Mouse (Mus musculus): ENCODE results near the gene Ggt6.

Gene Ggt6

DNA sequence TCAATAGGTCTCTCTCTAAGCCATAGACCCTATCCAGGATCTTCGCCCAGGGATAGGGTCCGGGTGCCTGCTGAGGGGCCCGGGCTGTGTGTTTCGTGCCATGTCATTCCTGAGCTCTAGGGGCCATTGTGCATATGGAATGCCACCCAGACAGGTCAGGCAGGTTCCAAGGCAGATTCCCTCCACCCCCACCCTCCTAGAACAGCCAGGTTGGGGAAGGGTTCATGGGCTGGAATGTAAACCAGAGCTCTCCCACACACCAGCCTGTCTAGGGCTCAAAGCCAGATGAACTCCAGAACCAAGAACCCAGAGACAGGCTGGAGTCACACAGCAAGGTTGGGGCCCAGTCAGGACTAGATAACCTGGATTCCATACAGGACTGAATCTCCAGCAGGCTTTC, 38.2 kb downstream of the Ggt6 start:
- no peak for DNase-seq (ENCODE audit: low read depth, low spot score)

DNA sequence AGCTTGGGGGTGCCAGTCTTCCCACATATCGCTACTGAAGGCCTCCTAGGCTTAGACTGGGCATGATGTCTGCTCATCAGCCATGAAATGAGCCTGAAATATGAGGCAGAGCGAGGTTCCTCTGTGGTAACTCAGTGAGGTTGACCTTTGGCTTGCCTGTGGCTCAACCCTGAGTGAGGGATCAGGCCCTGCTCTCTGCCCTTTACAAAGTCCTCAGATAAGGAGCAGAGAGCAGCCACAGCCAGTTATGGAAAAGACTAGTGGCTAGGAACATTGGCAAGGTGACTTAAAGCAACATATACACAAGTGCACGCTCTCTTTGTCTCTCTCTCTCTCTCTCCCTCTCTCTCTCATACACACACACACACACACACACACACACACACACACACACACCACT, 39.6 kb downstream of the Ggt6 start:
- no peak for DNase-seq (ENCODE audit: low read depth, low spot score)

DNA sequence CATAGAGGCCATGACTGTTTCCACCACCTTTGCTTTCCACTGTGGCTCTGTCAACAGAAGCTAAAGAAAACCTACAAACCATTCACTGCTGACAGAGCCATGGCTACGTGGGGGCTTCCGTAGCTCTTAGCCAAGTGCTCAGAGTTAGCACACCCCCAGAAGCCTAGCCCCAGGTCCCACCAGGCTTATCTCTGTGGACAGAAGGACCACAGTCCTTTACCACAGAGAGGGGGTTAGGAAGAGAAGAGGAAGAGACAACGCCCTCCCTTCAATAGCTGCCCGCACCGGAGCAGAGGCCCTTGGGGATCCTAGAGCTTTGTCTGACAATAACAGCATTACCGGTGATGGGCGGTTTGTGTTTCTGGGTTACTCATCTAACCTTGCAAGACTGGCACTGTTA, 40.1 kb downstream of the Ggt6 start:
- DNase-seq (ENCODE audit: low read depth, low spot score), result no peak

DNA sequence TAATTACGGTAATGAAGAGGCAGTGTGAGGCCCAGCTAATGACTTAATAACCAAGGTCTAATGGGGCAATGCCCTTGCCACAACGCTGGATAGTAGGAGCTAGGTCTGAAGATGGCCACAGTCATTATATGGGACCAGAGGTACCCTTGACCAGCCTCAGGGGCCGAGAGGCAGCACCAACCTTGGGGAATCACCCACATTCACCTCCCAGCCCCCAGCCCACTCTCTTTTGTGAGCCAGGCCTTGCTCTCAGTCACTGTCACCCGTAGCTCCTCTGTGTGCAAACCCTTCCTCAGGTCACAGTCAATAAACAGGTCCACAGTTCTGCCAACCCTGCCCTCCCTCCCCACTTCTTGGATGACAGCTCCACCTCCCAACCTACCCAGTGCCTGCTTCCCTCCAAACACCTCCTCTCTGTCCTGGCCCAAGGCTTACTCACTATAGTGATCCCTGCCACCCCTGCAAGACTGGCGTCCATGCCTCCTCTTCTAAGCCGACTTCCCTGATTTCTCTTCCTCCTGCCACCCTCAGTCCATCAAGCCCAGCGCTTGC, 40.8 kb downstream of the Ggt6 start:
- DNase-seq (ENCODE audit: low read depth, low spot score), result no peak

DNA sequence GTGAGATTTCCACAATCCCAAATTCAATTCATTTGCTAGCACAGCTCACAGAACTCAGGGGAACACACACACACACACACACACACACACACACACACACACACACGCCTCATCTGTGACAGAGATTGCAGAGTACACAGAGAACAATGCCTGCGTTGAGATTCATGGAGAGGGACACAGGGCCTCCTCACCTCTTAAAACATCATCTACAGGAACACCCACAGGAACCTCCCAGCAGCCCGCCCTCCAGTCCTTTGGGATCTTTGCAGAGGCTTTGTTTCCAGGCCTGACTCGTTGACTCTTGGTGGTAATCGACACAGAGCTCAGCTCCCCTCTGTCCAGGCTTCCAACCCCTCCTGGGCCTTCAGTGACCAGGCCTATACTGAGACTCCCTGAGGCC, 41.9 kb downstream of the Ggt6 start:
- no peak for DNase-seq (ENCODE audit: low read depth, low spot score)

DNA sequence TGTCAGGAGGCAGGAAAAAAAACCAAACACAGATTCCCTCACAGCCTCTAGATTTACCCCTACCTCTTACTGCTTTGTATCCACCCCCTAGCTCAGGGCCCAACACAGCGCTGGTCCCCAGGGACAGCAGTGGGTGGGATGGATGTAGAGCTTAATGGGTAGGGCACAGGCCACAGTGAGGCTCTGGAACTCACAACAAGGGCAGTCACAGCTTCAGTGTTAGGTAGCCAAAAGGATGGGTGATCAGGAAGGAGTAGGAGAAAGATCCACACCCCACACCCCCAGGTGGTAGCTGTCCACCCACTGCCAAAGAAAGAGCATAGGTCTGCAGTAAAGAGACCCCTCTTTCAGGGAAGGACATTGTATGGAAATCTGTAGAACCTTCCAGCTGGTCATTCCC, 42.3 kb downstream of the Ggt6 start:
- DNase-seq (ENCODE audit: low read depth, low spot score), result no peak

DNA sequence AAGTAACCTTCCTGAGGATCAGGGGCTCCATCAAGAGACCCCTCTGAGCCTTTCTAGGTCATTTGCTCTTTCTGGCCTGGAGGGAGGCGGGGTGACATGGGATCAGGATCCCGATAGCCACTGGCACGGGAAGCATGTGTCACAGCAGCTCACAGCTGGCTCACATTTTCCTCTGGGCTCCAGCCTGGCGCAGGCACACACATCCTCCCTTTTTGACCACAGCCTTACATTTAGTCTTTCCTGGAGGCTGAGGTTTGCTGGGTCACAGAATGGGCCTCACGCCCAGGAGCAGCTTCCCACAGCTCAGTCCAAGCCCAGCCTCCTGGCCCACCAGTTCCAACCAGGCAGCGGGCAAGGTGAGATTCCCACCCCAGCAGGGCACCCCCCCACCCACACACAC, 42.9 kb downstream of the Ggt6 start:
- DNase-seq (ENCODE audit: low read depth, low spot score), result no peak

DNA sequence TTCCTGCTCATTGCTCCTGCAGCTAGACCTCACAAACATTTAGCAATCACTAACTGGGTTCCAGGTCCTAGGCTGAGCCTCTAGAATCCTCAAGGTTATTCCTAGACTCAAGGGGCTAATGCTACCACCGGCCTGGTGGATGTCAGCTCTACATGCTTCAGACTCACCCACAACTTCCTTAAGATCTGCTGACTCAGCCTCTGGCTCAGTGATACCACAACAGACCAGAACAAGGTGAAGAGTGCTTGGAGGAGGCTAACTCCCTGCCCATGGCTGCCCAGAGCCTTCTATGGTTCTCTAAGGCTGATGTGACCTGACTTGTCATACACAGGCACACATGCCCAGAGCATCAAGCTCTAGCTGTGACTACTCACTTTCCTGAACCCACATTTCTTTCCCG, 44.2 kb downstream of the Ggt6 start:
- DNase-seq (ENCODE audit: low read depth, low spot score), result no peak

DNA sequence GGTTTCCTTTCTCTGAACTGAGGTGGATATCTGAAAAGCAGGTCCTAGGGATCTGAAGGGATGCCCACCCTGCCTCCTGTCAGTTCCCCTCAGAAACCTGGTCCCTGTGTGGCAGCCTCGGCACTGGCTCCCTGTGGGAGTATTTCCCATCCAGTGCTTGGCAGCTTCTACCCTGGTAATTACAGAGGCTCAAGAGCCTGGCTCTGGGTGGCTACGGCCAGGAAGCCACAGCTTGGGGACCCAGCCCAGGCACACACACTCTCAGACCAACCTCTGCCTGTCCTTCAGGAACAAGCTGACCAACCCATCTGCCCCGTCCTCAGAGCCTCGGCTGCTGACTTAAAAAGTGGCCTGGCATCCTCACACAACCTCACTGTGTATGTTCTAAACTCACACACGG, 46.0 kb downstream of the Ggt6 start:
- DNase-seq (ENCODE audit: low read depth, low spot score), result no peak

DNA sequence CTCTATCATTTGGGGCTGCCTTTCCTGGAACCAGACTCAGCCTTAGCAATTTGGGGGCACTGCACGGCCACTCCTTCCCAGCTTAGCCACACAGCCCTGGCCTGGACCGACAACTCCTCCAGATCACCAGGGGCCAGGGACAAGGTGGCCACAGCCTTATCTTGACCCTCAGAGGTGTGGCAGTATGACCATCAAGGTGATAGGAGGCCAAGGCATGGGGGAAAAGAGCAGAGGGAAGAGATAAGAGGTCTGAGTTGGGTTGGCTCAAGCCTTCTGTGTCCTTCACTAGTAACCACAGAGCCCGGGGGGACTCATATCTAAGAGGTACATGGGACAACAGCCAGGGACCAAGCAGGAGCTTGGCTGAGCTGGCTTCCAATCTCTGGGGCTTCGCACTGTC, 46.6 kb downstream of the Ggt6 start:
- no peak for DNase-seq (ENCODE audit: low read depth, low spot score)

DNA sequence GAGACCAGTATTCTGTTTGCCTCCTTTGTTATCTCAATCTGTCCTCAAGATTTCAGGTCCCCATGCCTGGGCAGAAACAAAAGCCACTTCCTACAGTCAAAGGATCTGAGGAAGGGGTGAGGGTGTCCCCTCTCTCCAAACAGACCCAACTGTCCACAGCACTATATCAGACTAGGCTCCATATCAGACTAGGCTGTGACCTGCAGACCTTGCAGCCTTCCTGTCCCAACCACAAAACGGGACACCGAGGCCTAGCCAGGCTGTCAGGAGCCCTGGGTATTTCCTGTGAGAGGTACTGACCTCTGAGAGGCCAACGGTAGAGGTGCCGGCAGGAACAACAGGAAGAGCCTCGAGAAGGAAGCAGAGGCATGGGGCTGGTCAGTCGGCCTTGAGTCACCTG, 49.2 kb downstream of the Ggt6 start:
- DNase-seq (ENCODE audit: low read depth, low spot score), result no peak

DNA sequence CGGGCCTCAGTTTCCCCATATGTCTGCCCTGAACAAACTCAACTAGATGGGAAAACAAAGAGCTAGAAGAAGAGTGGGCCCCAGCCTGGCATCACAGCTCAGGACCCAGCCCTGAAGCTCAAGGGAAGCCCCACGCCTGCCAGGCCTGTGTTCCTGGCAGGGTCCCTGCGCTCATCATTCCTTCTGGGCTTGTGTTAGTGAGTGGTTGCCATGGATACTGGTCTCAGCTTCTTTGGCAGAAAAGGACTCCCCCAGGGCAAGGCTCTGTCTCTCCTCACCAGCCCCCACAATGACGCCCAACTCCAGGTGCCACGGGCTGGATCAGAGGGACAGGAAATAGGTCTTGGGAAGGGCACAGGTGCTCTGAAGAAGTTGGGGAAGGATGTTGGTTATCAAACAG, 49.8 kb downstream of the Ggt6 start:
- no peak for DNase-seq (ENCODE audit: low read depth, low spot score)

DNA sequence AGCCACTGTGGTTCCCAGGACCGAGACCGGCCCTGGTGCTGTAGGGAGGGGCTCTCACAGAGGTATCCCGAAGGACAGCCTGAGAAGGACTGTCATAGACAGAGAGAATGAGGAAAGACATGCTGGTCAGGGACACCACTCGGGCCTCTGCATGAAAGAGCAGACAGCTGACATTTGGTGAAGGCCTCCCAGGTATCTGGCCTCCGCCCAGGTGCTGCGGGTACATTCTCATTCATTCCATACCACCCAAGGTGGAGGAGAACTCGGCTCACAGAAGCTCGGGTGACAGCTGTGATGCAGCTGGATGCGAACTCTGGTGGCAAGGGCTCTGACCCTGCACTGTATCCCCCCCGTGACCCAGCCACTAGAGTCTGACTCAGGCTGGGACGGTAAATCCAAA, 50.6 kb downstream of the Ggt6 start:
- DNase-seq (ENCODE audit: low read depth, low spot score), result no peak

DNA sequence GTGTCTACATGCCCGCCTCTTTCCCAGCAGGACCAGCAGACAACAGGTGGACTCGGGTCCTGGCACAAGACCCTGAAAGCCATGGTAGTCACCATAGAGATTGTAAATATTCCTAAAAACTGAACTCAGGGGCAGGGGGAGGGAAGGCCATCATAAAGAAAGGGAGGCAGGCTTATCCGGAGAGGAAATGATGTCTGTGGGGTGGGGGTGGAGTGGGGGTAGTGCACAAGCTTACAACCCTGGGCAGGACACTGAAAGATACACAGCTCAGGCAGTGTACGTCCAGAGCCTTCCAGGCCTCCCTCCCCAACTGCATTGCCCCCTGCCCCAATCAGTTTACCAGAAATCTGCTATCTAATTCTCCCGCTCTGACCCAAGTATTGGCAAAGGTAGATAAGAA, 51.8 kb downstream of the Ggt6 start:
- no peak for DNase-seq (ENCODE audit: low read depth, low spot score)

DNA sequence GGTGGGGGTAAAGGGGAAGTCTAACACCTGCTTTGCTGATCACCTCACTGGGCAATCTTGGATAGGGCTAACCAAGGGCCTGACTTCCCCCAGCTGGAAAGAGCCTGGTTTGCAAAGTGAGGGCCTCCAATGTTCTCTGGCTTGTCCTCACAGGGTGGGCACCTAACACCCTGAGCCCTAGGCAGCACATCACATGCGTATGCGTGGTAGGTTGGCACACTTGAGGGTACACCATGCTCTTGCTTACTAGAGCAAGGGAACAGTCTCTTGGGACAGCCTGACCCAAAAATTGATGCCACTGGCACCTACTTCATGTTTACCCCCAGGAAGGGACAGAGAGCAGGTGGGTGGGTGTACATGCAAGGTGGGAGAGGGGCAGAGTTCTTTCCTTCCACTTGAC, 52.4 kb downstream of the Ggt6 start:
- no peak for DNase-seq (ENCODE audit: low read depth, low spot score)

All from mesoderm, embryonic 11.5 days (tissue).